Mouse (Mus musculus): ENCODE data around the gene Itgb1bp1. TPM values are rescaled to one million over a fixed set of nuclear protein-coding genes. Genes with fewer than 3 reads are reported as not detected.

Itgb1bp1 gene
- total RNA-seq, 2 experiments from 2014 or later = 44.6 to 44.9 TPM

DNA sequence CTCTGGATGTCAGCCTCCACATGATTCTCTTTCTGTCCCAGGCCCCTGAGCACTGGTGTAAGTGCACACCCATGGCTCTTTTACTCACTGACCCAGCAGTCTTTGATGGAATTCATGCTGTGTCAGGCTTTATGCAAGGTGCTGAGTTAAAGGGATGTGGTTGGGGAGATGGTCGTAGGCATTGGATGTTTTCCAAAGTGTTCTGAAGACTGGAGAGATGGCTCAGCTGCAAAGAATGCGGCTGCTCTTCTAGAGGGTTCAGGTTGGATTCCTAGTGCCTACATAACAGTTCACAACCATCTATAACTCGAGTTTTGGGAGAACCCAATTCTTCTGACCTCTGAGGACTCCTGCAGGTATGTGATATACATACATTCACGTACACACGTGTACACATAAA, 78.7 kb downstream of the Itgb1bp1 start:
- DNase-seq = no peak
- intact Hi-C loops (cut with DNase I) = no loop called here

GRCm38 (mm10) chr12:21205799-21206198, 80.3 kb downstream of the Itgb1bp1 start:
- intact Hi-C loops (cut with DNase I) = no loop called here
- DNase-seq = no peak

GRCm38 (mm10) chr12:21204701-21205312, 81.3 kb downstream of the Itgb1bp1 start:
- intact Hi-C loops (cut with DNase I) = no loop called here
- DNase-seq = peak; percentile 52 to 53

DNA sequence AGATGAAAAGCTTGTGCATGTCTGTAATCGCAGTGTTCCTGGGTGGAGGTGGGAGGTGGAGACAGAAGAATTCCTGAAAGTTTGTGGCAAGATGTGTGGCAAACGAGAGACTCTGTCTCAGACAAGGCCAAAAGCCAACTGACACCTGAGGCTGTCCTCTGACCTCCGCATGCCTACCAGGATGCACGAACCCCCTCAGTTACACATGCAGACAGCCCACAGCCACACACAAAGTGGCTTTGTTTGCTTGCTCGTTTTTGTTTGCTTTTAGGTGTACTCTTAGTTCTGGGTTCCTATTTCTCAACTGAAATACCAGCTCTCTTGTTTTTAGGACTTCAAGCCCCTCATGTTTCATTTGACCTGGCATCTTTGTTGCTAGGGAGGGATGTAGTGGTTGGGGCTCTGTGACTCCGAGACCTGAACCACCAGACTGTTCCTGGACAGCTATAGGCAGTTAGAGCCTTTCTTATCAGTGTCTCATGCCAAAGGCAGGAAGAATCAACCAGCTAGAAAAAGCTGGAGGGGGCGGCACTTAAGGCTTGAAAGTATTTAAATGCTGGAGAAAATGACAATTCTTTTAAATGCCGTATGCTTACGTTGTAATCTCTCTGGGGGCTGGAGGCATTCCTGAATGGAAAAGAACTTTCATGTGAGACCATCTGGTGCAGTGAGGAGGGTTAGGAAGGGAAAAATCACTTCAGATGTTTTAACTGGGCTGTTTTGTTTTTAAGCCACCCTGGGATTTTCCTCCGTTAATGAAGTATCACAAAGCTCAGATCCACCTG, 84.4 kb downstream of the Itgb1bp1 start:
- intact Hi-C loops (cut with DNase I) = loop anchor here (2.0 kb wide), 1 partner anchor 91 kb away; no protein-coding TSS in a partner anchor
- no peak for DNase-seq

DNA sequence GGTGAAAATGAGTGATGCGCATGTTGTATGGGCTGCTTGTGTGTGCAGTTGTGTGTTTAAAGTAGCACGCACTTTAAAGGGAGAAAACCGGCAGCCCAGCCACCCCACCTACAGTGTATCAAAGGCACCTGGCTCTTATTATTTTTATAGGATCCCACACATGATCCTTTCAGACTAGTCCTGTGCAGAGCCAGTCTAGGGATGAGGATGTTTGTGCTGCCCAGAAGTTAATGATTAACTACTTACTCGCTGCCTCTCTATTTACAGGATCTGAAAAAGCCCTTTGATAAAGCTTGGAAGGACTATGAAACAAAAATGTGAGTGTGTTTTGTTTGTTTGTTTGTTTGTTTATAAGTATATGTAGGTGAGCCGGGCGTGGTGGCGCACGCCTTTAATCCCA, 85.5 kb downstream of the Itgb1bp1 start:
- no peak for DNase-seq
- intact Hi-C loops (cut with DNase I) = no loop called here

DNA sequence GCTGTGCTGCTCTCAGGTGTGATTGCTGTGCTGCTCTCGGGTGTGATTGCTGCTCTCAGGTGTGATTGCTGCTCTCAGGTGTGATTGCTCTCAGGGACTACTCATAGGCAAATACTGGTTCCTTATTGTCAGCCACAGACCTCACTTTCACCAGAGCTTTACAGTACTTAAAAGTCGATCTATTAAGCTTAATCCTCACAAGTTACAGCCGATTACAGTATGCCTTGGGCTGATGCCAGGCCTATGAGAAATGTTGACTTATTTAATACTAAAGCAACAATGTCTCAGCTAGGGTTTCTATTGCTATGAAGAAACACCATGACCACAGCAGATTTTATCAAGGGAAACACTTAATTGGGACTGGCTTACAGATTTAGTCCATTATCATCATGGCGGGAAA, 89.7 kb downstream of the Itgb1bp1 start:
- intact Hi-C loops (cut with DNase I) = no loop called here
- no peak for DNase-seq

- DNase-seq = no peak
- intact Hi-C loops (cut with DNase I) = no loop called here
These were observed 90.6 kb downstream of the Itgb1bp1 start for GRCm38 (mm10) chr12:21195497-21195896.

DNA sequence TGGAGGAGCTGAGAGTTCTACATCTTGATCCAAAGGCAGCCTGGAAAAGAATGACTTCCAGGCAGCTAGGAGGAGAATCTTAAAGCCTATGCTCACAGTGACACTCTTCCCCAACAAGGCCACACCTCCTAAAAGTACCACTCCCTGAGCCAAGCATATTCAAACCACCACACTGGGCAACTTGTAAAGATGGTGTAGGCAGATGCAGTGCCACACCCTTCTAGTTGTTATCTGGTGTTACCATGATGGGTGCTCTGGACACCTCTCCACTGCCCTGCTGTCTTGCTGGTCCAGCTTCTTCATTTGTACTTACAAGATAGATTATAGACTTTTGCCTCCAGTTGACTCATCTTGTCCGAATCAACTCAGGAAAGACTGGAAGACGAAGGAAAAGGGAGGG, 94.5 kb downstream of the Itgb1bp1 start:
- intact Hi-C loops (cut with DNase I) = no loop called here
- DNase-seq = no peak

Other genes with a start within 250 kb of the Itgb1bp1 start
- 10 to 100 TPM; 37.3 to 37.7 TPM for gene Cpsf3, start 893 bp downstream of the Itgb1bp1 start, total RNA-seq (2021)
- gene Iah1, start 30.1 kb upstream of the Itgb1bp1 start, total RNA-seq (2021) = 10 to 100 TPM; 12.2 to 17.4 TPM
- 10 to 100 TPM; 48.2 to 54.3 TPM for gene Adam17, start 87.3 kb upstream of the Itgb1bp1 start, total RNA-seq (2021)
- gene Ywhaq, start 131.4 kb upstream of the Itgb1bp1 start, total RNA-seq (2021) = 10 to 100 TPM; 62.2 to 68.0 TPM

Data from heart, postnatal 36 days (tissue).